Mouse (Mus musculus) heart, embryonic 11.5 days (tissue): ENCODE measurements around the gene Cyp11a1. TPM values are rescaled to one million over a fixed set of nuclear protein-coding genes. Genes with fewer than 3 reads are reported as not detected.

Experiments used
- ATAC-seq: fragments of 200-750 bp; cut with Nextera tagmentation; replicated peaks from 2 replicates; pipeline ENCODE4 v1.8.0; 2017; ENCODE audit warnings: moderate library complexity; ENCODE audit not compliant: insufficient number of reproducible peaks, low FRiP score, low TSS enrichment
- H3K27ac ChIP-seq: fragments of 300-500 bp; sonication (generic); 2 replicates; pipeline ENCODE4 v1.5.1; 2014; ENCODE audit warnings: mild to moderate bottlenecking, low read depth, low read length
- H3K27me3 ChIP-seq: fragments of 300-500 bp; sonication (generic); 2 replicates; pipeline ENCODE4 v1.6.1; 2014; ENCODE audit warnings: mild to moderate bottlenecking, low read length, mixed read lengths; ENCODE audit not compliant: control insufficient read depth, insufficient read depth
- H3K36me3 ChIP-seq: fragments of 300-500 bp; sonication (generic); 2 replicates; pipeline ENCODE4 v1.6.1; 2014; ENCODE audit warnings: mild to moderate bottlenecking, low read length, moderate library complexity, mixed read lengths; ENCODE audit not compliant: control insufficient read depth, insufficient read depth
- H3K4me1 ChIP-seq: fragments of 300-500 bp; sonication (generic); 2 replicates; pipeline ENCODE4 v1.6.1; 2014; ENCODE audit warnings: low read length; ENCODE audit not compliant: control insufficient read depth, insufficient read depth
- H3K4me2 ChIP-seq: fragments of 300-500 bp; sonication (generic); 2 replicates; pipeline ENCODE4 v1.6.1; 2014; ENCODE audit warnings: mild to moderate bottlenecking, moderate library complexity
- H3K4me3 ChIP-seq: fragments of 300-500 bp; sonication (generic); 2 replicates; pipeline ENCODE4 v1.5.1; 2014; ENCODE audit warnings: low read depth, low read length
- H3K9ac ChIP-seq: fragments of 300-500 bp; sonication (generic); 2 replicates; pipeline ENCODE4 v1.6.1; 2014; ENCODE audit warnings: mild to moderate bottlenecking, low read depth, low read length, moderate library complexity
- H3K9me3 ChIP-seq: fragments of 300-500 bp; sonication (generic); replicated peaks from 2 replicates; pipeline ENCODE4 v1.6.1; 2016; ENCODE audit warnings: low read length; ENCODE audit not compliant: control insufficient read depth
- WGBS: fragments of 180-500 bp; shearing (Covaris S2); extraction: QIAGEN DNeasy Blood & Tissue Kit; methylation state at CpG from one replicate; pipeline ENCODE4 v1.1.7; 2014; ENCODE audit not compliant: insufficient replicate concordance; 5-methylcytosine and 5-hydroxymethylcytosine counted together
- polyA plus RNA-seq: library from polyadenylated mRNA; unstranded; fragments of >200 nt; fragmentation: Nextera tagmentation; extraction: Ambion mirVana; gene quantifications from 2 replicates; pipeline ENCODE4 v1.2.1, GENCODE M21; 2014

Cyp11a1 gene
- not detected in 2 replicates for polyA plus RNA-seq

DNA sequence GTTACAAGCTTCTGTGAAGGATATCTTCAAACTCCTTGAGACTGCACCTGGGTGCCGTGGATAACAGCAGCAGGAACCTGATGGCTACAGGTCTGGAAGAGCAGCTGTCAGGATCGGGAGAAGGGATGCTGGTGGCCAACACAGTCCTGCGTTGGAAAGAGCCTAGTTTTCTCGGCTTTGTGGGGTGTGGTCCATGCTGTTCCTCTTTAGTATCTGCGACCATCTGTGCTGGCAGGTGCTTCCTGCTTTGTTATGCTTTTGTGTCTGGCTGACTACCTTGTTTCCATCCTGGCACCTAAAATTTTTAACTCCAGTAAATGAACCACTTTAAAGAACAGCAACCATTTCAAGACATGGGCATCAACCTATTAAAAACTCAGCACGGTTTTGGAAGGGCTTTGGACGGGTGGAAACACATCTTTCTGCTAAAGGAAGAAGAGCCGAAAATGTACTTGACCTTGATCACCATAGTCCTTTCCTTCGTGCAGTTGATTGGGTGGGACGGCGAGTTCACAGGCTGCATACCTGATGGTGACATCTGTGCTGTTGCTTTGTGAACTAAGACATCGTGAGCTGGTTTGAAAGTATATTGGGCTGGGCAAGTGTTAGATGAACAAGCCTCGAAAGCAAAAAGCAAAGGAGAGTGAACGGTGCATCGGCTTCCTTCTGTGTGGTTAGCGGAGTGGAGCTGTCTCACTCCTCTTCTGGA lies at the start of gene Cyp11a1:
TSS of gene Cyp11a1 (plus strand) at position 659 of the 709 bp plus-strand sequence.
- H3K4me2 ChIP-seq, result no peak within 1 kb of the TSS
- no peak within 1 kb of the TSS for H3K27ac ChIP-seq
- no peak within 1 kb of the TSS for H3K4me3 ChIP-seq
- peaks cover 2% of the 10 kb centered on the region; the same call in 1 of the 2 replicates for H3K27me3 ChIP-seq
- H3K9ac ChIP-seq, result no peak within 1 kb of the TSS
- no peaks in the 10 kb centered on the region for H3K9me3 ChIP-seq
- no peak for ATAC-seq
- H3K4me1 ChIP-seq, result peaks cover 12% of the 10 kb centered on the region; the same call in 1 of the 2 replicates
- no peaks in the 10 kb centered on the region for H3K36me3 ChIP-seq
- WGBS, result 76% methylated on average over 16 of the region's 16 CpGs

DNA sequence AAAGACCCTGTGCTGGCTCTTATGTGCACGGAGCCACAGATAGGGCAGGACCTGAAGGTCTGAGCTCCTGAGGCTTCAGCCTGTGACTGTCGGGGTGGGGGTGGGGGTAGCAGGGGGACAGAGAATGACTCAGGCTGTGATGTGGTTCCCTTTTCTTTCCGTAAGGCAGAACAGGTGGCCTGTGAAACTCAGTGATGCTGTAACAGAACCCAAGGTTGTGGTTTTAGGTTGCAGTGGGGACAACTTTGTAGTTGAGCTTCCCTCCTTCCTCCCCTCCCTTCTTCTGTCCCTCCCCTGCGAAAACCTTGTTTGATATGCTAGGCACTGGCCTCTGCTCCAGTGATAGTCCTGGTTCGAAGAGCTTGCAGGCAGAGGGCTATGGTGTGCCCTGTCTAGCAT lies 49.4 kb upstream of the Cyp11a1 start:
- Histone ChIP-seq H3K9me3 (no peaks in the 10 kb centered on the region), H3K4me3 (no peak overlapping the region), H3K9ac (no peak overlapping the region), H3K4me1 (peaks cover 9% of the 10 kb centered on the region), H3K36me3 (no peaks in the 10 kb centered on the region), H3K27ac (no peak overlapping the region), H3K4me2 (no peak overlapping the region), H3K27me3 (peaks cover 5% of the 10 kb centered on the region; the same call in 1 of the 2 replicates)
- WGBS, result 74% methylated on average over 5 of the region's 5 CpGs
- no peak for ATAC-seq

DNA sequence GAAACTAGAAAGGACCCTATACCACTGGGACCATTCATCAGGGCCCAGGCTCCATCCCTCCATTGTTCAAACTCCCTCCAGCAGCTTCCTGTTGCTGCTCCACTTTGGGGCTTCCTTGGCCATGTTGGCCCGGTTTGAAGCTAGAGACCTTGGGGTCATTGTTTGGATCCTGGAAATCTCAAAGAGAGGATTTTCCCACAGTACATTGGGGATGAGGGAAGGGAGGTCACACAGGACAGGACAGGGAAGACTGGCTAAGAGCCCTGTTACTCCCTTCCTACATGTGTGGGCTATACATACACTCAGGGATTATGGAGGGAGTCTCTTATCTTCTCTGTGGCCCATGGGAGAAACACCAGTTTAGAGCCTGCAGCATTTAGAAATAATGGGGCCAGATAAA lies 47.6 kb upstream of the Cyp11a1 start:
- H3K27me3 ChIP-seq, result peaks cover 5% of the 10 kb centered on the region; the same call in 1 of the 2 replicates
- H3K4me3 ChIP-seq, result no peak overlapping the region
- H3K27ac ChIP-seq, result no peak overlapping the region
- H3K36me3 ChIP-seq, result no peaks in the 10 kb centered on the region
- no peak overlapping the region for H3K9ac ChIP-seq
- no peak overlapping the region for H3K4me2 ChIP-seq
- WGBS, result 85% methylated on average over 1 of the region's 1 CpGs
- no peak for ATAC-seq
- no peaks in the 10 kb centered on the region for H3K9me3 ChIP-seq
- H3K4me1 ChIP-seq, result peaks cover 13% of the 10 kb centered on the region

DNA sequence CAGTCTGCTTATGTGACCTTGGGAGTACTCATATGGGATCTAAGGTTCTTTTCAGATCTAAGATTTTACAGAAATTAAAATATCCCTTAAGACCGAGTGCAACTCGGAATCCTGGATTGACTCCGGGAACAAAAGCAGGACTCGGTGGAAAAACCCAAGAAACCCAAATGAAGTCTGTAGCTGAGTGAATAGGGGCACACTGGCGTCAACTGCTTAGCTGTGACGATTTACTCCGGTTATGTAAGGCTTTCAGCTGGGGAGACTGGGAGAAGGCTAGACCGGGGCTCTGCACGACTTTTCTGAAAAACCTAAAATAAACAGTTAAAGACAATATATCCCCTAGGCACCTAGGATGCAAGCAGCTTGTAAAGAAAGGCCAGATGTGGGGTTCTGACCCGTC lies 46.8 kb upstream of the Cyp11a1 start:
- H3K4me2 ChIP-seq, result no peak overlapping the region
- H3K36me3 ChIP-seq, result no peaks in the 10 kb centered on the region
- peaks cover 2% of the 10 kb centered on the region; the same call in 1 of the 2 replicates for H3K27me3 ChIP-seq
- H3K4me3 ChIP-seq, result no peak overlapping the region
- no peaks in the 10 kb centered on the region for H3K9me3 ChIP-seq
- H3K27ac ChIP-seq, result no peak overlapping the region
- peaks cover 13% of the 10 kb centered on the region for H3K4me1 ChIP-seq
- H3K9ac ChIP-seq, result no peak overlapping the region
- WGBS, result 48% methylated on average over 10 of the region's 10 CpGs
- no peak for ATAC-seq

DNA sequence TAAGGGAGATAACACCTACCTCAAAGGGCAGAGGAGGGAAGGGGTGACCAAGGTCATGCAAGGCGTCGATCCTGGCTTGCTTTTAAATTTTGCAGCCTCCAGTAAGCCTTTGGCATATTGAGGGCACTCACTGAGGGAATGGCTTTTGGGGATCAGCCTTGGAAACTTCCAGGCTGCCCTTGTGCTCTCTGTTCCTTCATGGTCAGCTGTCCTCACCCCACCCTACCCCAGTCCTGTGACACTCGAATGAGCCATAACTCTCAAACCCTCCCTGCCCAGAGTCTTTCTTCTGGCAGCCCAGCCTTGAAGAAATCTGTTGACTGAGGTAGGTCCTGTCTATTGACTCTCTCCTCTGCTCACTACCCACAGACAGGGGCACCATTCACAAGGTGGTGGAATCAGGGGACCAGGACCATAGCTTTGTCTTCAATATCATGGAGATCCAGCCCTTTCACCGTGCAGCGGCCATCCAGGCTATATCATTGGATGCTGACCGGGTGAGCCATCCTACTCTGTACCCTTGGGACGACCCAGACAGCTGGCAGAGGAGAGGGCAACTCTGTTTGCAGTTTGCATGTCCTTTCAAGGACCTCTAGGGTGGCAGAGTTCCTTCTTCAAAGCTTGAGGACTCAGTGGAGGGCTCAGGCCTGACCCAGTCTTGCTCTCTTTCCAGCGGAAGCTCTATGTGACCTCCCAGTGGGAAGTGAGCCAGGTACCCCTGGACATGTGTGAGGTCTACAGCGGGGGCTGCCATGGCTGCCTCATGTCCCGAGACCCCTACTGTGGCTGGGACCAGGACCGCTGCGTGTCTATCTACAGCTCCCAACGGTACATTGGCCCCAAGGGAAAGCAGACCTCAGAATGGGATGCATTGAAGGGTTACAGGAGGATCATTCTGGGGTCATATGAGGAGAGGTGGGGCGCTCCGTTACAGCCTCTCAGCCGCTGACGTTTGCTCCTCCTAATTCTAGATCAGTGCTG lies 46.0 kb upstream of the Cyp11a1 start:
- Histone ChIP-seq H3K4me1 (peaks cover 13% of the 10 kb centered on the region), H3K4me3 (no peak overlapping the region), H3K9ac (no peak overlapping the region), H3K27ac (no peak overlapping the region), H3K9me3 (no peaks in the 10 kb centered on the region), H3K27me3 (no peaks in the 10 kb centered on the region), H3K4me2 (no peak overlapping the region), H3K36me3 (no peaks in the 10 kb centered on the region)
- WGBS, result 74% methylated on average over 17 of the region's 17 CpGs
- no peak for ATAC-seq

DNA sequence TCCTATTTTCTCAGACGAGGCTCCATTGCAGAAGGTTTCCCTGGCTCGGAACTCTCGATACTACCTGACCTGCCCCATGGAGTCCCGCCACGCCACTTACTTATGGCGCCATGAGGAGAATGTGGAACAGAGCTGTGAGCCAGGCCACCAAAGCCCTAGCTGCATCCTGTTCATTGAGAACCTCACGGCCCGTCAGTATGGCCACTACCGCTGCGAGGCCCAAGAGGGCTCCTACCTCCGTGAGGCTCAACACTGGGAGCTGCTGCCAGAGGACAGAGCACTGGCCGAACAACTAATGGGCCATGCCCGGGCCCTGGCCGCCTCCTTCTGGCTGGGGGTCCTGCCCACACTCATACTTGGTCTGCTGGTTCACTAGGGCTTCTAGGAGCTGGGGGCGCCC lies 45.0 kb upstream of the Cyp11a1 start:
- peaks cover 13% of the 10 kb centered on the region for H3K4me1 ChIP-seq
- H3K9ac ChIP-seq, result no peak overlapping the region
- H3K27me3 ChIP-seq, result no peaks in the 10 kb centered on the region
- H3K4me2 ChIP-seq, result no peak overlapping the region
- no peak for ATAC-seq
- H3K9me3 ChIP-seq, result no peaks in the 10 kb centered on the region
- no peak overlapping the region for H3K4me3 ChIP-seq
- no peaks in the 10 kb centered on the region for H3K36me3 ChIP-seq
- H3K27ac ChIP-seq, result no peak overlapping the region
- WGBS, result 84% methylated on average over 15 of the region's 15 CpGs

DNA sequence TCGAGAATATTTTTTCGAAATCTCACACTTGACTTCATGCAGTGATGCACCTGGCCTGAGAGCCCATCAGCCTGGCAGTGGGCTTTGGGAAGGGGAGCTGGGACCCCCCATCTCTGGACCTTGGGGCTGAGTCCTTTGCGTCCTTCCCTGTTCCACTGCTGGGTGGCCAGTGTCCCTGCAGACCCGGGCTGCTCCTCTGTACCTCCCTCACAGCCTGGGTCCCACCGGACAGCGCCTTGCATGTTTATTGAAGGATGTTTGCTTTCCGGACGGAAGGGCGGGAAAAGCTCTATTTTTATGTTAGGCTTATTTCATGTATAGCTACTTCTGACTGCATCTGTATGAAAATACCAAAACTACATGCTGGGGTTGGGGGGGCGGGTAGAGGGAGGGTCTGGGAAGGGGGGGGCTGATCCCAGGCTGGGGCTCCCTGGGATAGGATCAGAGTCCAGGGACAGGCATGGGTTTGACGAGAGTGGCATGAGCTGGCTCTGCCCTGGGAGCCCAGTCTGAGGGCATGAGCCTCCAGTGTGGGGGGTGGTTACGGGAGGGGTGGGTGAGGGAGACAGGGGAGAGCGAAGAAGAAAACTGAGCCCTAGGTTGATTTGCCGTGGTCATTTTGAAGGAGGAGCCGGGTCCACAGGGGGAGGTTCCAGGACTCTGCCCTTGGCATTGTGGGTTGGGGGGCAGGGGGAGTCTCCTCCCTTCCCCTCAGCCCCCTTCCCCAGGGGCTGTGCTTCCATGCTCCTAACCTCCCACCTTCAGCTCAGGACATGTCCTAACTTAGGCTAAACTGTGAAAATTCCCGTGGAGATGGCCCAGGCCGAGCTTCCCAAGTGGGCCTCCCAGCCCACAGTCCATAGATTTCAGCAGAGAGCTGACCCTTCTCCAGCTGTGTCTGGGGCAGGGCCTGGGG lies 44.1 kb upstream of the Cyp11a1 start:
- H3K27ac ChIP-seq, result no peak overlapping the region
- no peaks in the 10 kb centered on the region for H3K9me3 ChIP-seq
- H3K9ac ChIP-seq, result peak overlapping the region; percentile 2; the same call in 1 of the 2 replicates
- H3K4me3 ChIP-seq, result no peak overlapping the region
- WGBS, result 55% methylated on average over 17 of the region's 17 CpGs
- H3K36me3 ChIP-seq, result no peaks in the 10 kb centered on the region
- H3K4me1 ChIP-seq, result peaks cover 13% of the 10 kb centered on the region
- no peaks in the 10 kb centered on the region for H3K27me3 ChIP-seq
- no peak for ATAC-seq
- no peak overlapping the region for H3K4me2 ChIP-seq
